Mouse (Mus musculus) adrenal gland (tissue): ENCODE results near the gene Wfdc13.

Experiments
- intact Hi-C: fragments of 180-260 bp; cut with DNase I; formaldehyde crosslinking; loops from one replicate; pipeline ENCODE4 v1.15.1; 2025
- long read RNA-seq, 2 experiments: library from polyadenylated mRNA; unstranded; transcript quantifications; one replicate each; pipeline ENCODE4 v2.0.0; 2020; ENCODE audit warnings: borderline replicate concordance in 1 of 2; ENCODE audit not compliant: insufficient replicate concordance in 1 of 2

Wfdc13 gene
- long read RNA-seq, experiment 1 = 0 reads
- long read RNA-seq, experiment 2 = 0 reads

GRCm38 (mm10) chr2:164684807-164685206 lies at the start of gene Wfdc13:
Gene Wfdc13 (plus strand): TSS chr2:164685107.
- intact Hi-C loops = no loop called here

DNA sequence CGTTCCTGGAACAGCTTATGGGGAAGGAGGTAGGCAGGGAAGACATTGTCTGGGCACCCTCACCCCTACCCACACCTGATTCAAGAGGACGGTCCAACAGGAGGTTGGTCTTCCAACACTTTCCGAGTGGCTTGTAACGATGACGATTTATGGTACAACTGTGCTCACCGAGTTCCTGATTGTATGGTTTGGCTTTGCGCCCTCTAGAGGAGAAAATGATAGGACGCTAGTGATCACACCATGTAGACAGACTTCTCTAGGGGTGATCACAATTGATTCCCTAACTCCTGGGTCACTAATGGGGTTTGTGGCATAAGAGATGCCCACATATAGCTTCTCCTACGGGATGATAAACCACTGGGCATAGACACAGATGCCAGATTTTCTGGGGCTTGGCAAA lies 49.6 kb upstream of the Wfdc13 start:
- intact Hi-C loops = no loop called here

DNA sequence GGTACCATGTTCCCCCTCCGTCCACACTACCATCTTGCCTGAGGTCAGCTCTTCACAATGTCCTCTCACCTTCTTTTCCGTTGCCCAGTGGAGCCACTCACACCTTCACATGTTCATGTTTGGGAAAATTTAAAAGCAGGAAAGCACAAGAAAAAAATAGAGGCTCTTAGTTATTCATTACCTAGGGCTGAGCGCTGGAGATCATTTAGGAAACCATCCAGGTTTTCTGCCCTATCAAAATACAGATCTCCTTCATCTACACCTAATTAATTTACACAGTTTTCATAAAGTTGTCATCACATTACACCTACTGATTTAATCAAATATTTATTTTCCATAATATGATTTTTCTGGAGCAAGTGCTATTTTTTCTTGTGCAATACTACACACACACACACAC lies 46.2 kb upstream of the Wfdc13 start, which contains the start of gene Wfdc16:
Wfdc16 (minus strand) TSS at position 101 of the 400 bp plus-strand sequence.
- intact Hi-C loops = no loop called here

DNA sequence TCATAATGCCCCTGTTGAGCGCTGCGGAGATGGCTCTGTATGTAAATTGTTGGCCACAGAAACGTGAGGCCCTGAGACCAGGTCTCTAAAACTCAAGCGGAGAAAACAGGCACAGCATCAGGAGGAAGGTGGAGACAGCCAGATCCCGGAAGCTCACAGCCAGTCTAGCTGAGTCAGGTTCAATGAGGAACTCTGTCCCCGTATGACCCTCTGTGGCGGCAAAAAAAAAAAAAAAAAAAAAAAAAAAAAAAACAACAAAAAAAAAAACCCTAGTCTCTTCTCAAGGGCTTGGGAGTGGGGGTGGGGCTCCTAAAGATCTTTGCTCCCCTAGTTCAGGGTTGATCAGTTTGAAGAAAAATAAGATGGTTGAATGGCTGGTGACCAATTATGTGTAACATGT lies 43.8 kb upstream of the Wfdc13 start:
- intact Hi-C loops = no loop called here

DNA sequence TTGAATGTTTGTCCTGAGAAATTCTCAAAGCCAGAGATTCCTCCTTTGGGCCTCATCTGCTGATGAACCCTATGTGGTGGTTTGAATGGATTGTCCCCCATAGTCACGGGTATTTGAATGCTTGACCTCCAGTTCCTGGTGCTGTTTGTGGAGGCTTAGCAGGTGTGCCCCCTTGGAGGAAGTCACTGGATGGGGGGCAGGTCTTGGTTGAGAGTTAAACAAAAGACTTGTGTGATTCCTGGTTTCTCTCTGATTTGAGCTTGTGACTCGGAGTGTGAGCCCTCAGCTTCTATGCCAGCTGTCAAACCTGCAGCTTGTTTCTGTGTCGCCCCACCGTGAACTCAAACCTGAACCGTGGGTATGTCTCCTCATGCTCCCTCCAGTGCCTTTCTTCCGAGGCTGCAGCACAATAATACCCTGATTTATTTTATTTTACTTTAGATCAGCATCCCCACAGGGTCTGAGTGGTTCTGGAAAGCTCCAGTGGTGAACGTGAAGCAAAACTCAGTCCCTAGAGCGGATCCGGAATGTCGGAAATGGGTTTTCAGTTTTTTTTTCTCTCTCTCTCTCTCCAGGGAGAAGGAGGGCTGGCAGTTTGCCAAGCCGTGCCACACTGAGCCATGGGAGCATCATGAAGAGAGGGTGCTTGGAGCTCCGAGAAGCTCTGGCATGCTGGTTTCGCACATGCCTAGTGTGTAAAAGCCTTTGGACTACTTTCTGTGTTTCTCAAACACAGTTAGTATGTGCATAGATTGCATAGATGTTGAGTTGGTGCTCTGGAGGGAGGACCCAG lies 42.8 kb upstream of the Wfdc13 start:
- intact Hi-C loops = no loop called here

DNA sequence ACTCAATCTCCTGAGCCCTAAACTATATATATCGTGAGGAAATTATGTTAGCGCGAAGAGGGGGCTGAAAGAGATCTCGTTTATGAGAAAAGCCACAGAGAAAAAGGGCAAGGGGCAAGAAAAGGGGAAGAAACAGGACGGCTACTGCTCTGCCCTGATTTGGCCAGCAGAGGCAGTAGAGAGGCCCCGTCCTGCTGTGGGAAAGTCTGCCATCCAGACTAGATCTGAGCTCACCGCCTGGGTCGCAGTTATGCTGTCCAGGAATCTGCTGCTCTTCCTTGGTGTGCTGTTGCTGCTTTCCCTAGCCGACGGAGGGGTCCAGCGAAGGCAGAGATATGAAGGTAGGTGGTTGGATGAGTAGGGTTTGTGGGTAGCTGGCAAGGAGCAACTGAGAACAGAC lies 29.0 kb upstream of the Wfdc13 start, which contains the start of gene Wfdc10:
Wfdc10 (plus strand) TSS at position 189 of the 400 bp plus-strand sequence.
- intact Hi-C loops = loop anchor here (10.0 kb wide), 1 partner anchor 61 kb away; the partner anchor contains the start of gene Eppin

- intact Hi-C loops = loop anchor here (10.0 kb wide), 1 partner anchor 62 kb away; the partner anchor contains the start of gene Eppin
Measured at GRCm38 (mm10) chr2:164656483-164656882, 28.4 kb upstream of the Wfdc13 start, which contains the start of gene Wfdc9. Gene Wfdc9 (minus strand): TSS chr2:164656583.

- intact Hi-C loops = no loop called here
Measured at GRCm38 (mm10) chr2:164664851-164665250, 20.1 kb upstream of the Wfdc13 start.

DNA sequence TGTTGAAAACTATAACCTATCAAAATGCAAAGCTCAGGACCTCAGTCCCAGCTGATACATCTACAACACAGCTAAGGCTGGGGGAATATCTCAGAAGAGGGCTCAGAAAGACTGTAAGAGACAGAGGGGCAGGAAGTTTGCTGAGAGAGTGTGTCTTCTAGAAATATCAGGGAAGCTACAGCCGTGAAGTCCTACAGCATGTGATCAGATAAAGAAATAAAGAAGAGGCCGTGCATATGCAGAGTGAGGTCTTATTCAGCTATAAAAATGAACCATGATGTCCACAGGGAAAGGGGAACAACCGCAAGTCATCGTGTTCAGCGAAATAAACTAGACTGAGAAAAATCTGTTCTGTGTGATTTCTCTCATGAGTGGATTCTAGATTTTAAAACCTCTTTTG lies 14.6 kb upstream of the Wfdc13 start:
- intact Hi-C loops = no loop called here

GRCm38 (mm10) chr2:164670938-164671337 lies 14.0 kb upstream of the Wfdc13 start:
- intact Hi-C loops = no loop called here

- intact Hi-C loops = no loop called here
Measured at GRCm38 (mm10) chr2:164673987-164674386, 10.9 kb upstream of the Wfdc13 start, which contains the start of gene Wfdc11. Gene Wfdc11 (minus strand): TSS chr2:164674087.

GRCm38 (mm10) chr2:164676103-164676502 lies 8.8 kb upstream of the Wfdc13 start:
- intact Hi-C loops = loop anchor here (5.0 kb wide), 1 partner anchor 51 kb away; no protein-coding TSS in a partner anchor

- intact Hi-C loops = loop anchor here (5.0 kb wide), 1 partner anchor 50 kb away; no protein-coding TSS in a partner anchor
Measured at GRCm38 (mm10) chr2:164676916-164677685, 7.8 kb upstream of the Wfdc13 start.

GRCm38 (mm10) chr2:164678848-164679625 lies 5.9 kb upstream of the Wfdc13 start:
- intact Hi-C loops = loop anchor here (5.0 kb wide), 1 partner anchor 48 kb away; no protein-coding TSS in a partner anchor

- intact Hi-C loops = loop anchor here (5.0 kb wide), 1 partner anchor 47 kb away; no protein-coding TSS in a partner anchor
Measured at GRCm38 (mm10) chr2:164679906-164680305, 5.0 kb upstream of the Wfdc13 start.

DNA sequence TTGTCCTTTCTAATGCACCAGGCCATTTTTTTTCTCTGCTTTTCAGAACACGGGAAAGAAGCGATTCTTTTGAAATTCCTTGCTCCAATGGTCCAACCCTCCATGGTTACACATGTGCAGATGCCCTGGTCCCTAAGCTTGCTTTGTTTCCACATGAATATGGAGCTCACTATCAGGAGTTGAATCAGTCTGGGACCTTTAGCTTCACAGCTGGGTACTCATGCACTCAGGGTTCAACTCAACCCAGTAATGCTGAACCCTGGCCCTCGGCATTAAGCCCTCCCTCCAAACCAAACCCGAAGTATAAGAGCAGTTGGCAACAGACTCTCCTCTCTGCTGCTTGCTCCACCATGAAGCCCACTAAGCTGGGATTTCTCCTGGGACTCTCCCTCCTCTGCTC lies 13.3 kb downstream of the Wfdc13 start, which contains the start of gene Spint4:
Spint4 (plus strand) TSS at position 301 of the 400 bp plus-strand sequence.
- intact Hi-C loops = no loop called here

DNA sequence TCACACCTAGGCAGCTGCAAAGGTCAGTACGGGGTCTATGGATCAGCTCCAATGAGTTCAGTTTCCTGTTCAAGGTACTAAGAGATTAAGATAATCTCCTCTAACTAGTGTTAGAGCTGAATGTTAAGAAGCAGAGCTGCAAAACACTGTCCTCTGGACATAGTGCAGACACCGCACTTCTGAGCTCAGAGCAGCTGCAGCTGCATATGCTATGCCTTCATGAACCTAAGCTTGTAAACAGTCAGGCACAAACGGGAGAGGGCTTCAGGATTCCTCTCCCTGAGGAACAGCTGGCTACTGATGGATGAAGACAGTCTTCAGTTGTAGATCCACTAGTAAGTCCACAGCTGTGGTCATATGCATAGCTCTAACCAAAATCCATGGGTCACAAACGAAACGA lies 16.1 kb downstream of the Wfdc13 start:
- intact Hi-C loops = no loop called here

DNA sequence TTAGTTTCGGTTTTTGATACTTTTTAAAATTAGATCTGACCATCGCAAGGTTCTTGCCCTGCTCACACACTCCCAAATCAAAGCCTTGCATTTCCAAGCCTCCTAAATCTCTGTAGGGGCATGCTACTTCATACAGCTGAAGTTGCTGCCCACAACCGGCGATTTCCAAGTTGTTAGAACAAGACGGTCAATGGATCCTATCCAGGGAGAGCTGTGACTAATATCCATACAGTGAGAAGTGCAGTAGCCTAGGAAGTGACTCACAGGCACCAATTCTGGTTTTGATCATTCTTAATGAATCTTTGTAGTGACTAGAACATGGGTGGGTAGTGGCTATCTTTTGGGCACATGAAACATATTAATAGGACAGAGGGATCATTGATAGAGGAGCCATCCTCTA lies 16.9 kb downstream of the Wfdc13 start:
- intact Hi-C loops = no loop called here

- intact Hi-C loops = no loop called here
Measured at GRCm38 (mm10) chr2:164704235-164704634, 19.3 kb downstream of the Wfdc13 start.

DNA sequence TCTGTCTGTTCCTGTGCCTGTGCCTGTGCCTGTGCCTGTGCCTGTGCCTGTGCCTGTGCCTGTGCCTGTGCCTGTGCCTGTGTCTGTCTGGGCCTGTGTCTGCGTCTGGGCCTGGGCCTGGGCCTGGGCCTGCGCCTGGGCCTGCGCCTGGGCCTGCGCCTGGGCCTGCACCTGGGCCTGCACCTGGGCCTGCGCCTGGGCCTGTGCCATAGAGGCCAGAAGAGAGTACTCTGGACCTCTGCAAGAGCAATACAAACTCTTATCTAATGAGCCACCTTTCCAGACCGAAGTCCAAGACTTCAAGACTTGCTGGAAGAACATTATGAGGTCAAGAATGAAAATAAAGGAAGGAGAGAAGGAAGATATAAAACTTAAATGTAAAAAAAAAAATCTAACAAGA lies 20.4 kb downstream of the Wfdc13 start:
- intact Hi-C loops = no loop called here

DNA sequence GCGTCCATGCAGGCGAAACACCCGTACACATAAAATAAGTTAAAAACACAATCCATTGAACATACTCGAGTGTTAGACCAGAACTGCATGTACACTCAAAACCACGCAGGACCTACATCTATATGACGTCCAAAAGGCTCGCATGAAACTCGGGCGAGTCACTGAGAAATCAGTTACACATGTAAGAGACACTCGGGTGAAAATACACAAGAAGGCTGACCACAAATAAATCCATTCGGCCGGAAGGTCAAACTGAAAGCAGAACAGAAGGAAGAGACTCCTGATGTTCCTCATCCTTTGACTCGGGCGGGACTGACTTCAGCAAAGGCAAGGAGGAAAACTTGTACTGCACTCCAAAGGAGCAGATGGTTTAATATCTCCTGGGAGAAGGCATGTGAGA lies 21.1 kb downstream of the Wfdc13 start:
- intact Hi-C loops = no loop called here
